Mouse (Mus musculus) cerebral cortex, adult 2 months (tissue): Measurements from ENCODE around the gene Slc25a21.

ENCODE experiments used
- WGBS: fragments of 180-500 bp; shearing (Covaris S2); methylation state at CpG from one replicate; pipeline ENCODE4 v1.1.7; 2018; 5-methylcytosine and 5-hydroxymethylcytosine counted together

The Slc25a21 gene

GRCm38 (mm10) chr12:56876549-56876948 lies 320.7 kb downstream of the Slc25a21 start:
- 69% methylated on average over 7 of the region's 7 CpGs for WGBS

GRCm38 (mm10) chr12:56870569-56870968 lies 326.7 kb downstream of the Slc25a21 start:
- 87% methylated on average over 3 of the region's 3 CpGs for WGBS

DNA sequence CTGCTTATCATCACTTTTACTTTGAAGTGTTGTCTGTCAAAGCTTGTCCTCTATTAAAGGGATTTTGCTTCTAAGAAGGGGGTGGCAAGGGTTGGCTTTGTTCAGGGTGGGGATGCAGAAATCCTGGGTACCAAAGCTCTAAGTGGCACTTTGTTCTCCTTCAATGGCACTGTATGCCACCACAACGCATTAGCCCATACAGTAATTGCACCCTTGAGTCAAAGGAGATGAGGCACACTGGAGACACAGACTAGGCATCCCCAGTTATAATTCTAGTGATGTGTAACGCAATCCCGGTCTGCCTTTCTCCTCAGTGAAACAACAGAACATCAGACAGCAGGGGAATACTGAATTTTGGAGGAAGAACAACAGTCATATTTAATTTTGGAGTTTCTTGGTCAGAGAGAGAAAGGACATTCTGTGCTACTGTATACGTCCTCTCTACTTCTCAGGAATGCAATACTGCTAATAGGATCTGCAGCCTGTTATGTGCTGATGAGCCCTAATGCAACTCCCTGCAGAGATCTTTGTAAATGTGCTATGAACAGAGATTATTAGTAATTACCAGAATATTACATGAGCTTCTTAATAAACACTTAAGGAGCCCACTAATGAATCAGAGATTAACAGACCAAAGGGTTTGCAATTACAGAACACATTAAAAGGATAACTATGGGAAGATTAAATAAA lies 333.3 kb downstream of the Slc25a21 start:
- WGBS: 74% methylated on average over 4 of the region's 4 CpGs

GRCm38 (mm10) chr12:56852679-56853078 lies 344.6 kb downstream of the Slc25a21 start:
- WGBS: 60% methylated on average over 4 of the region's 4 CpGs

- WGBS: 60% methylated on average over 3 of the region's 3 CpGs
Observed at GRCm38 (mm10) chr12:56851464-56851863, 345.8 kb downstream of the Slc25a21 start.

- WGBS: 82% methylated on average over 1 of the region's 1 CpGs
Observed at GRCm38 (mm10) chr12:56829945-56830344, 367.3 kb downstream of the Slc25a21 start.

- WGBS: 21% methylated on average over 5 of the region's 5 CpGs
Observed at GRCm38 (mm10) chr12:56829455-56829883, 367.8 kb downstream of the Slc25a21 start.

- 76% methylated on average over 8 of the region's 8 CpGs for WGBS
Observed at GRCm38 (mm10) chr12:56827808-56828384, 369.4 kb downstream of the Slc25a21 start.

- 87% methylated on average over 5 of the region's 5 CpGs for WGBS
Observed at GRCm38 (mm10) chr12:56824688-56825087, 372.6 kb downstream of the Slc25a21 start.

GRCm38 (mm10) chr12:56822122-56822521 lies 375.1 kb downstream of the Slc25a21 start:
- WGBS: 78% methylated on average over 2 of the region's 2 CpGs

DNA sequence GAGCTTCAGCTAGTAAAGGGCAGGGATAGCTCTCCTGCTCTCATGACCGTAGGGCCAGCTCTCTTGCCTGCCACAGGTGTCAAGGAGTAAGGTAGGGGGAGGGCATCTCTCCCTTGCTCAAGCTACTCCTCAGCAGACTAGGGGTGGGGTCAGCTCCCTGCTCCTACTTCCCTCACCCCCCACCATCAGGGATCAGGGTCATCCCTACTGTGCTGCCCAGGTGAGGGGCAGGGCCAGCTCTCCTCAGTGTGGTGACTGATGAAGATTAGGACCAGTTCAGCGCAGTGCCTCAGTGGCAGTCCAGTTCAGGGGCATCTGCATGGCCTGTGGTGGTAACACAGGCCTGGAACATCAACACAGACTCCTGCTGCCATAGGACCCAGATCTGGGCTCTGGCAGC lies 376.7 kb downstream of the Slc25a21 start:
- WGBS: 87% methylated on average over 2 of the region's 2 CpGs

GRCm38 (mm10) chr12:56807483-56807882 lies 389.8 kb downstream of the Slc25a21 start:
- 64% methylated on average over 2 of the region's 2 CpGs for WGBS

- 88% methylated on average over 2 of the region's 2 CpGs for WGBS
Observed at GRCm38 (mm10) chr12:56807078-56807477, 390.2 kb downstream of the Slc25a21 start.

- 73% methylated on average over 3 of the region's 3 CpGs for WGBS
Observed at GRCm38 (mm10) chr12:56804487-56804886, 392.8 kb downstream of the Slc25a21 start.

DNA sequence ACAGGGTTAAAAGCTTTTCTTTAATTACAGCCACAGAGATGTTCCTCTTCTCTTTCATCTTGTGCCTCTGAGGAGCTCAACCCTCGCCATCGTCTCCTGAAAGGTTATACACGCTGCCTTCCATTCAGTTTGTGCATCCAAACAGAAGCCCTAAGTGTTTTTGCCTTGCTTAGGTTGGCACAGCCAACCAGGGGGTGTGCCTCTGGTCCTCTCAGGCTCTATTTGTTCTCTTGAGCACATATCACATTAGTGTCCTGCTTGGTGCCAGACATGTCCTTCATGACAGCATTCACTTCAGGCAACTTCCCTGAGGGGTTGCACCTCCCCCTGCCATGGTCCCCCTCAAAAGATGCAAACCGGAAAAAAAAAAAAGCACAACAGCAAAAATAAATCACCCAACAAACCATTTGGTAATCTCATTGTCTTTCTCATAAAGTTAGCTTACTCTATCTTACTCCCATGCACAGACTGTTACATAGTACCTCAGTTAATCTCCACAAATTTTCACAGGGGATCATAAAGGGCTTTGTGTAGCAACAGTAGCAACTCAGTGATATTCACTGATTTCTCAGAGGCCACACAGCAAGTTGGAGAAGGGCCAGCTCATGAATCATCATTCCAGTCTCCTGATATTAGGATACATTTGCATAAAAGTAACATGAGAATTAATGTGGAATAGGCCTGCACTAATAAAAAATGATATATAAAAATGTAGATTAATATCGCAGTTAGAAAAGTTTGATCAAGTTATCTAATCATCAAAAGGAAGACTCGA lies 398.4 kb downstream of the Slc25a21 start:
- 61% methylated on average over 6 of the region's 6 CpGs for WGBS

DNA sequence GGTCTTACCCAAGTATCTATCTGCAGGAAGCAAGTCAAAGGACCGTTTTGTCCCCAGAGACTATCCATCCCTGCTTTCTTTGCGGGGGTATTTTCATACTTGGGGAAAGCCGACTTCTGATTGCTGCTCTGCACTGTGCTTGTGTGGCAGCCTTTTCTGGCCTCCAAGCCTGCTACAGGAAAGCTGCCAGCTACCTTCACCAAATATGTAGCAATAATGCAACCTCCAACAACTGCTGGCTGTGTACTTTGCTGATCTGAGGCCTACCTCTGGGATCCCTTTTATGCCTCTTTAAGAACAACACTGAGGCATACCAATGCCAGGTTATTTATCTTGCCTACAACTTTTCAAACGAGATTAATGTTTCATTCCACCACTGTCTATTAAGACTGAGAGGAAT lies 408.0 kb downstream of the Slc25a21 start:
- WGBS: 84% methylated on average over 4 of the region's 4 CpGs

DNA sequence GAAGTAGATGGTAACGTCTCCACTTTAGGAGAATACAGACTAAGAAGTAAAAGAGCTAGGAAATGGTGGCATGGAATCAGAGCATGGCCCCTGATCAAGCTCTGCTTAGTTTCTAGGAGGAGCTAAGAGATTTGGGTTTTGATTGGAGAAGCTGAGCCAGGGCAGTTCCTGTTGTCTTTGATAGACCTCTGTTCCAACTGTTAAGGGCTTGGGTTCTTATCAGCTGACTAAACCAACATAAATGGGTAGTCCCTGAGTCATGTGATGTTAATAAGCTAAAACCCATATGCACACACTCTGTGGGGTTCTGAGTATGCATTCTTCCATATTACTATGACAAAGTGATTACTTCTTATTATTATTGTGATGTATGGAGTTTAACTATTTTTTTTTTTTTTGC lies 412.0 kb downstream of the Slc25a21 start:
- WGBS: 85% methylated on average over 1 of the region's 1 CpGs

DNA sequence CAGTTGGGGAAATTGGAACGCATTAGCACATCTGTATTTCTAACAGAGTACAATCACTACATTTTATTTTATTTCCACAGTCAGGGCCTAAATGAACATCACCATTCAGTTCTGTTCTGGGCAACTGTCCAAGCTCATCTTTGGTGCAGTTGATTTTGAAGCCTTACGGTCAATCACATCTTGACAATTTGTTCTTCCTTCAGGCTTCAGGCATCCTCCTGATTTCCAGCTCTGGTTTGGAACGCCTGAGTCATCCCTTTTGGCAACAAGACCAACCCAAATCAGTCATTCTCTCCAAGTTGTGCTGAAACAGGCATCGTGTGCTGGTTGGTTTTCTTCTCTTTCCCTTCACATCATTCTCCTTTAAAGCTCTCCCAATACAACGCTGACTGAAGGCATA lies 416.1 kb downstream of the Slc25a21 start:
- WGBS: 45% methylated on average over 5 of the region's 5 CpGs

DNA sequence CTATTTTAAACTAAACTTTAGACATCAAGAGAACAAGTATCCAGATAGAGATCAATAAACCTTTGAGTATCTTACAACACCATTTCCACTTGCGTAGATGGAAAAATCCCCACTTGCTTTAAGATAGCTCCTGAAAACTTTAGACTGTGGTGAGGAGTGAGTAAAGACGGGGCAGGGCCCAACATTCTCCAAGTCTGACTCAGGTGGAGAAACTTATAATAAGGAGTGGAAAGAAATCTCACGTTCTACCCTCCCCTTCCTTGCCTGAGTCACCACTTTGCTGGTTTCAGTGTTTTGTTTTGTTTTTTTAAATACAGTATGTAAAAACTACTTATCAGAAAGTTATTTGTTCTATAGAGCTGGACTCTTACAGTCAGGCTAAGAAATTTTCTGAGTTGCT lies 417.7 kb downstream of the Slc25a21 start:
- WGBS: 88% methylated on average over 3 of the region's 3 CpGs

DNA sequence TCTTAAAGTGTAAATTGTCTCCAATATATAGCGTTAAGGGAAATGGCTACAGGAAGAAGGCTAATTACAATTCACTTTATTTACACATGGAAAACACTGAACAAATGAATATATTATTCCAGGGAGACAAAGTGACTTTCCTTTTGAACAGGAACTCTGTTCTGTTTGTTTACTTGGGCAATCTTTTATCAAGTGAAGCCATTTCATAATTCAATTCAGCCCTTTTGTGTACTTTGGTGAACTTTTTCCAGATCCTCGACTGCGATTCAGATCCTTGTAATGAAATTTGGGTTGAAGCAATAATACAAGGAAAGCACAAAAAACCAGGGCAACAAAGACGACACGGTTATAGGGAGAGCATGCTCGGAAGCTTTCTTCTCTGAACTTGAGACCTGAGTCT lies 423.3 kb downstream of the Slc25a21 start:
- WGBS: 51% methylated on average over 6 of the region's 6 CpGs

DNA sequence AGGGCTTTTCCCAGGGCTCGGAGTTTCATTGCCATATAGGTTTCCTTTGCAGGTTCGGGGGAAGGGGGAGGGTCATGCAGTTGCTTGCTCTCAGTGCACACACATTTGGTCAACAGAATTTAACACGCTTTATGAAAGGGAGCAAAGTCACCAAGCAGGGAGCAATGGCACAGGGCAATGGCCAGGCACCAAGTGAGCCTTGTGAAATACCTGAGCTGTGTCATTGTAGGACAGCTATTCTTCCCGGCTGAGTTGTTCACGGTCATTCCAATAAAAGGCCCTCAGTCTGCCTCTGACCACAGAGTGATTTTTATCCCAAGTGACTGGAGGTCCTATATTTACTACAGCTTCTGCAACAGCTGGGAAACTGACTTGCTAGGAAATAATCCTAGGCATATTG lies 427.9 kb downstream of the Slc25a21 start:
- WGBS: 87% methylated on average over 5 of the region's 5 CpGs

- 88% methylated on average over 6 of the region's 6 CpGs for WGBS
Observed at GRCm38 (mm10) chr12:56767474-56767873, 429.8 kb downstream of the Slc25a21 start.

- WGBS: 93% methylated on average over 4 of the region's 4 CpGs
Observed at GRCm38 (mm10) chr12:56737104-56737503, 460.2 kb downstream of the Slc25a21 start.
